ENCODE assay signal across 8 mouse cellular contexts in the genomic region with DNA sequence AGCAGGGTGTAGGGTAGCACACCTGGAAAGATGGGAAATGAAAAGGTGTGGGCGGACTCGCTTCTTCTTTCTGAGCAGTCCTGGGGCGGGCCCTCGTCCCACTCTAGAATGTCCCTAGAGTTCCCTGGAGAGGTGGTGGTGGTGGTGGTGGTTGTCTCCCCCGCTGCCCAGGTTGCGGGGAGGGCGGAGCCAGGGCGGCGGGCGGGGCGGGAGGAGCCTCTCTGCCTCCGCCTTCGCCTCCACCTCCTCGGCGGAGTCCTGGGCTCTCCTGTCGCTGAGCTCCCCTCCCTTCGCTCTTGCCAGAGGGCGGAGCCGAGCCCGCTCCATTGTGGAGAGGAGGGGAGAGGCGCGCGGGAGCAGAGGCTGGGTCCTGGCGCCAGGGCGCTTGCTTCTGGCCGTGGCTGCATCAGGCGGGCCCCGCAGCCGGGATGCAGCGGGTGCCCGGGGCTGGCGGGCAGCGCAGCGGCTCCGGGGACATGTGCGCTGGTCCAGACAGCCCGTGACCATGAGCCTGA. TPM values are rescaled to one million over a fixed set of nuclear protein-coding genes. Genes with fewer than 3 reads are reported as not detected.
DNase-seq lines count a peak whose midpoint lies in the region; ATAC-seq lines count a peak whose summit lies in the region.

No protein-coding gene starts in this region.

- H3K9ac ChIP-seq in forebrain, embryonic 12.5 days, result peak overlapping the region; percentile 97
- H3K9ac ChIP-seq in lung, embryonic 15.5 days, result peak overlapping the region; percentile 84

- no peaks in the 10 kb centered on the region for H3K9me3 ChIP-seq in forebrain, embryonic 12.5 days
- H3K9me3 ChIP-seq in lung, embryonic 15.5 days, result no peaks in the 10 kb centered on the region

- peak overlapping the region; percentile 81 for H3K4me3 ChIP-seq in forebrain, embryonic 12.5 days (replicated peaks)
- H3K4me3 ChIP-seq in lung, embryonic 15.5 days, result peak overlapping the region; percentile 66

- H3K36me3 ChIP-seq in forebrain, embryonic 12.5 days (replicated peaks), result peaks cover 36% of the 10 kb centered on the region
- H3K36me3 ChIP-seq in lung, embryonic 15.5 days, result peaks cover 44% of the 10 kb centered on the region

- peaks cover 57% of the 10 kb centered on the region for H3K4me1 ChIP-seq in forebrain, embryonic 12.5 days
- peaks cover 47% of the 10 kb centered on the region for H3K4me1 ChIP-seq in lung, embryonic 15.5 days

- peak; percentile 90 for DNase-seq in ES-CJ7 (ENCODE audit: low read depth, low spot score)
- DNase-seq in c-Kit-positive CD71-positive TER-119-positive erythroid progenitor cells, embryonic 14.5 days (ENCODE audit: low spot score), result peak; percentile 84
- DNase-seq in heart, postnatal 10 days, result peak; percentile 86 to 90
- peak; percentile 76 to 77 for DNase-seq in layer of hippocampus, adult 8-10 months (ENCODE audit: low spot score in 2 of 2)
- peak; percentile 67 for DNase-seq in ovary, postnatal 14 days (ENCODE audit: low spot score)
- peak; percentile 67 to 69 for DNase-seq in thymus, postnatal 10 days (ENCODE audit: low spot score in 2 of 2)

- under 1% methylated on average over 34 of the region's 37 CpGs for WGBS in forebrain, embryonic 12.5 days
- WGBS in lung, embryonic 15.5 days, result 1% methylated on average over 35 of the region's 37 CpGs

- H3K27me3 ChIP-seq in forebrain, embryonic 12.5 days, result no peaks in the 10 kb centered on the region
- H3K27me3 ChIP-seq in lung, embryonic 15.5 days, result no peaks in the 10 kb centered on the region

- ATAC-seq in forebrain, embryonic 12.5 days (ENCODE audit: low FRiP score), result peak; percentile 66
- ATAC-seq in lung, embryonic 15.5 days (ENCODE audit: borderline replicate concordance, extremely low read depth, low FRiP score, low TSS enrichment), result peak; percentile 69

- H3K27ac ChIP-seq in forebrain, embryonic 12.5 days, result peak overlapping the region; percentile 91
- peak overlapping the region; percentile 73 for H3K27ac ChIP-seq in lung, embryonic 15.5 days

- H3K4me2 ChIP-seq in forebrain, embryonic 12.5 days, result peak overlapping the region; percentile 84
- H3K4me2 ChIP-seq in lung, embryonic 15.5 days, result peak overlapping the region; percentile 94

- intact Hi-C loops in heart, postnatal 10 days (cut with DNase I), result no loop called here

RNA-seq across cellular contexts. Expression of gene Mtmr4, which starts 3.4 kb away (rescaled TPM):
- 71.4 and 75.2 TPM in 2 replicates for polyA plus RNA-seq in forebrain, embryonic 12.5 days (2016; fragmentation: Nextera tagmentation; extraction: Ambion mirVana)
- 10 to 100 TPM; 14.5 to 15.1 TPM for total RNA-seq in heart, postnatal 10 days (2021)
- total RNA-seq in layer of hippocampus, adult 8-10 months (2022), result 100 to 1,000 TPM in 1 of 4 experiments, 10 to 100 TPM in 3; 75.1 to 105 (median 86.8) TPM
- polyA plus RNA-seq in lung, embryonic 15.5 days (2015; fragmentation: Nextera tagmentation; extraction: Ambion mirVana), result 34.8 and 34.9 TPM in 2 replicates

RNA-seq across cellular contexts. Expression of gene Hsf5, which starts 21.6 kb away (rescaled TPM):
- polyA plus RNA-seq in forebrain, embryonic 12.5 days (2016; fragmentation: Nextera tagmentation; extraction: Ambion mirVana), result 0.40 and 0.49 TPM in 2 replicates
- total RNA-seq in heart, postnatal 10 days (2021), result under 1 TPM; 0.05 to 0.14 TPM
- under 1 TPM; 0.45 to 0.77 (median 0.57) TPM for total RNA-seq in layer of hippocampus, adult 8-10 months (2022)
- 0.15 and 0.21 TPM in 2 replicates for polyA plus RNA-seq in lung, embryonic 15.5 days (2015; fragmentation: Nextera tagmentation; extraction: Ambion mirVana)

RNA-seq across cellular contexts. Expression of gene Sept4, which starts 26.7 kb away (rescaled TPM):
- polyA plus RNA-seq in forebrain, embryonic 12.5 days (2016; fragmentation: Nextera tagmentation; extraction: Ambion mirVana), result 8.1 and 8.3 TPM in 2 replicates
- total RNA-seq in heart, postnatal 10 days (2021), result 10 to 100 TPM; 89.3 to 99.0 TPM
- 100 to 1,000 TPM; 174 to 201 (median 193) TPM for total RNA-seq in layer of hippocampus, adult 8-10 months (2022)
- 76.8 and 85.6 TPM in 2 replicates for polyA plus RNA-seq in lung, embryonic 15.5 days (2015; fragmentation: Nextera tagmentation; extraction: Ambion mirVana)

RNA-seq across cellular contexts. Expression of gene Gm11492, which starts 28.9 kb away (rescaled TPM):
- not detected in 2 replicates for polyA plus RNA-seq in forebrain, embryonic 12.5 days (2016; fragmentation: Nextera tagmentation; extraction: Ambion mirVana)
- total RNA-seq in heart, postnatal 10 days (2021), result not detected
- not detected for total RNA-seq in layer of hippocampus, adult 8-10 months (2022)
- not detected in 2 replicates for polyA plus RNA-seq in lung, embryonic 15.5 days (2015; fragmentation: Nextera tagmentation; extraction: Ambion mirVana)

Comparison
In these comparisons a context has a peak if more than half of its experiments do, and no peak if none do; other contexts are left out.
1. Peak in every context shown above with its lines: DNase-seq, ATAC-seq, H3K4me3 ChIP-seq and H3K27ac ChIP-seq.
2. RNA of gene Mtmr4, which starts 3.4 kb away (total RNA-seq): 75.1 to 105 TPM in layer of hippocampus, adult 8-10 months; 14.5 to 15.1 TPM in heart, postnatal 10 days; every median in the first group is over 4 times any median in the second.